Mouse (Mus musculus): ENCODE measurements around the gene Gnb1l.

- no peak for TF ChIP-seq CTCF (IDR thresholded peaks at IDR 0.05; ENCODE audit: borderline replicate concordance, extremely low read depth, insufficient read depth, insufficient read length)
- TF ChIP-seq POLR2A (IDR thresholded peaks at IDR 0.05; ENCODE audit: borderline replicate concordance, extremely low read depth, insufficient read depth, insufficient read length, poor library complexity, severe bottlenecking), result no peak
These were observed 83.2 kb downstream of the Gnb1l start for GRCm38 (mm10) chr16:18581623-18582205.
